ENCODE assay signal across 8 mouse cellular contexts in genomic region chr12:99627898-99628231, GRCm38 (mm10).
DNase-seq lines count a peak whose midpoint lies in the region; ATAC-seq and TF ChIP-seq lines count a peak whose summit lies in the region.

No protein-coding gene starts in this region.

- no peaks in the 10 kb centered on the region for H3K36me3 ChIP-seq in hindbrain, embryonic 15.5 days

- WGBS in cerebellum, adult 2 months: 2% methylated on average over 30 of the region's 30 CpGs
- WGBS in hindbrain, embryonic 15.5 days: 0% methylated on average over 30 of the region's 30 CpGs

- peak overlapping the region; percentile 67 for H3K9ac ChIP-seq in hindbrain, embryonic 15.5 days

- DNase-seq in NIH3T3 (ENCODE audit: low read depth): peak; percentile 81
- DNase-seq in cerebellum, adult 2 months: peak; percentile 88 to 89
- DNase-seq in left cerebral cortex, adult 11 months (ENCODE audit: low spot score): peak; percentile 90
- DNase-seq in lung, postnatal 25 days (ENCODE audit: low spot score): peak; percentile 90
- DNase-seq in ovary, postnatal 36 days (ENCODE audit: low spot score): peak; percentile 93
- peak; percentile 97 for DNase-seq in thymus, postnatal 14 days

- H3K9me3 ChIP-seq in hindbrain, embryonic 15.5 days: no peaks in the 10 kb centered on the region

- H3K4me1 ChIP-seq in cerebellum, adult 2 months (ENCODE audit: control insufficient read depth, insufficient read depth, low read length): no peaks in the 10 kb centered on the region; the same call in 1 of the 2 replicates
- H3K4me1 ChIP-seq in hindbrain, embryonic 15.5 days (replicated peaks): peaks cover 19% of the 10 kb centered on the region

- H3K27ac ChIP-seq in cerebellum, adult 2 months (ENCODE audit: insufficient read depth, low read length): no peak overlapping the region; the same call in 1 of the 2 replicates
- H3K27ac ChIP-seq in hindbrain, embryonic 15.5 days (replicated peaks): peak overlapping the region; percentile 89

- TF ChIP-seq POLR2A in cerebellum, adult 2 months (IDR thresholded peaks at IDR 0.05; ENCODE audit: borderline replicate concordance, insufficient read depth, low read length): no peak

- no peaks in the 10 kb centered on the region for H3K27me3 ChIP-seq in cerebellum, adult 2 months (ENCODE audit: control insufficient read depth, insufficient read depth, low read length)
- H3K27me3 ChIP-seq in hindbrain, embryonic 15.5 days: no peaks in the 10 kb centered on the region

- peak; percentile 96 for ATAC-seq in frontal cortex, adult (ENCODE audit: low TSS enrichment)
- ATAC-seq in hindbrain, embryonic 15.5 days (ENCODE audit: low FRiP score, low read depth): peak; percentile 97

- peak overlapping the region; percentile 66 for H3K4me3 ChIP-seq in cerebellum, adult 2 months (replicated peaks; ENCODE audit: insufficient read depth, low read depth, low read length)
- H3K4me3 ChIP-seq in hindbrain, embryonic 15.5 days: peak overlapping the region; percentile 83

- peak overlapping the region; percentile 79 for H3K4me2 ChIP-seq in hindbrain, embryonic 15.5 days

- TF ChIP-seq CTCF in cerebellum, adult 2 months (IDR thresholded peaks at IDR 0.05; ENCODE audit: borderline replicate concordance, insufficient read depth, low read depth, low read length): no peak
